Comparison of ENCODE assay signal across 7 mouse cellular contexts in genomic region chr1:171263666-171264461, GRCm38 (mm10). TPM values are rescaled to one million over a fixed set of nuclear protein-coding genes. Genes with fewer than 3 reads are reported as not detected.
DNase-seq lines count a peak whose midpoint lies in the region; ATAC-seq and TF ChIP-seq lines count a peak whose summit lies in the region.

No protein-coding gene starts in this region.

- no peak overlapping the region for H3K9ac ChIP-seq in lung, embryonic 15.5 days
- no peak overlapping the region for H3K9ac ChIP-seq in hindbrain, postnatal 0 days (replicated peaks; ENCODE audit: low read length)
- H3K9ac ChIP-seq in stomach, embryonic 14.5 days (replicated peaks; ENCODE audit: low read depth, low read length), result no peak overlapping the region

- no peaks in the 10 kb centered on the region for H3K36me3 ChIP-seq in lung, embryonic 15.5 days
- H3K36me3 ChIP-seq in hindbrain, postnatal 0 days (ENCODE audit: insufficient read depth, low read length), result no peaks in the 10 kb centered on the region
- no peaks in the 10 kb centered on the region for H3K36me3 ChIP-seq in stomach, embryonic 14.5 days (ENCODE audit: control insufficient read depth, insufficient read depth, low read length)

- no peak for TF ChIP-seq CTCF in lung, adult 2 months (IDR thresholded peaks at IDR 0.05; ENCODE audit: insufficient read depth, low read length)
- no peak for TF ChIP-seq CTCF in embryonic fibroblast, embryonic 13.5 days (IDR thresholded peaks at IDR 0.05; ENCODE audit: borderline replicate concordance, insufficient read depth, low read length)
- TF ChIP-seq CTCF in hindbrain, postnatal 0 days (IDR thresholded peaks at IDR 0.05; ENCODE audit: low read depth), result no peak; the same call in 1 of the 2 replicates

- 67% methylated on average over 3 of the region's 3 CpGs for WGBS in lung, embryonic 15.5 days
- WGBS in lung, adult 2 months, result 63% methylated on average over 3 of the region's 3 CpGs
- 71% methylated on average over 3 of the region's 3 CpGs for WGBS in hindbrain, postnatal 0 days
- 67% methylated on average over 3 of the region's 3 CpGs for WGBS in stomach, embryonic 14.5 days

- H3K4me1 ChIP-seq in lung, embryonic 15.5 days, result peaks cover 38% of the 10 kb centered on the region
- peaks cover 6% of the 10 kb centered on the region; the same call in 1 of the 2 replicates for H3K4me1 ChIP-seq in lung, adult 2 months (ENCODE audit: control insufficient read depth, insufficient read depth, low read length)
- peaks cover 18% of the 10 kb centered on the region for H3K4me1 ChIP-seq in embryonic fibroblast, embryonic 13.5 days (ENCODE audit: control insufficient read depth, insufficient read depth, low read length)
- H3K4me1 ChIP-seq in hindbrain, postnatal 0 days (ENCODE audit: insufficient read depth, low read length), result peaks cover 6% of the 10 kb centered on the region; the same call in 1 of the 2 replicates
- H3K4me1 ChIP-seq in stomach, embryonic 14.5 days (ENCODE audit: control insufficient read depth, insufficient read depth, low read length), result peaks cover 8% of the 10 kb centered on the region

- no peak for DNase-seq in lung, adult 2 months
- DNase-seq in hindbrain, postnatal 0 days (ENCODE audit: low spot score), result no peak
- DNase-seq in urinary bladder, postnatal 36 days (ENCODE audit: low spot score in 2 of 2), result no peak
- DNase-seq in urinary bladder, postnatal 14 days (ENCODE audit: low spot score), result no peak

- H3K27me3 ChIP-seq in lung, embryonic 15.5 days, result no peaks in the 10 kb centered on the region
- H3K27me3 ChIP-seq in hindbrain, postnatal 0 days (ENCODE audit: insufficient read depth, low read length), result no peaks in the 10 kb centered on the region
- H3K27me3 ChIP-seq in stomach, embryonic 14.5 days (ENCODE audit: control insufficient read depth, insufficient read depth, low read length), result no peaks in the 10 kb centered on the region

- no peak overlapping the region for H3K4me3 ChIP-seq in lung, embryonic 15.5 days
- H3K4me3 ChIP-seq in lung, adult 2 months (replicated peaks; ENCODE audit: extremely low read depth, low read depth, low read length), result no peak overlapping the region
- no peak overlapping the region for H3K4me3 ChIP-seq in embryonic fibroblast, embryonic 13.5 days (ENCODE audit: insufficient read depth, low read length)
- no peak overlapping the region for H3K4me3 ChIP-seq in hindbrain, postnatal 0 days (ENCODE audit: low read length)
- no peak overlapping the region for H3K4me3 ChIP-seq in stomach, embryonic 14.5 days (ENCODE audit: low read depth, low read length)

- H3K27ac ChIP-seq in lung, embryonic 15.5 days, result peak overlapping the region; percentile 97
- H3K27ac ChIP-seq in embryonic fibroblast, embryonic 13.5 days (ENCODE audit: insufficient read depth, low read length), result peak overlapping the region; percentile 100
- peak overlapping the region; percentile 63 for H3K27ac ChIP-seq in hindbrain, postnatal 0 days
- peak overlapping the region; percentile 93; the same call in 1 of the 2 replicates for H3K27ac ChIP-seq in stomach, embryonic 14.5 days (ENCODE audit: low read length)

- H3K9me3 ChIP-seq in lung, embryonic 15.5 days, result no peaks in the 10 kb centered on the region
- no peaks in the 10 kb centered on the region for H3K9me3 ChIP-seq in hindbrain, postnatal 0 days (ENCODE audit: low read length)
- H3K9me3 ChIP-seq in stomach, embryonic 14.5 days (ENCODE audit: control insufficient read depth, low read depth, low read length), result no peaks in the 10 kb centered on the region

- ATAC-seq in lung, embryonic 15.5 days (ENCODE audit: borderline replicate concordance, extremely low read depth, low FRiP score, low TSS enrichment), result no peak
- ATAC-seq in hindbrain, postnatal 0 days, result no peak
- ATAC-seq in stomach, embryonic 14.5 days (ENCODE audit: insufficient number of reproducible peaks, insufficient read depth, low FRiP score, low read depth), result no peak

- no peak for TF ChIP-seq POLR2A in lung, adult 2 months (IDR thresholded peaks at IDR 0.05; ENCODE audit: borderline replicate concordance, extremely low read depth, low read depth, low read length)
- TF ChIP-seq POLR2A in embryonic fibroblast, embryonic 13.5 days (IDR thresholded peaks at IDR 0.05; ENCODE audit: low read depth, low read length), result peak; percentile 34; the same call in 1 of the 2 replicates

- no peak overlapping the region for H3K4me2 ChIP-seq in lung, embryonic 15.5 days
- H3K4me2 ChIP-seq in hindbrain, postnatal 0 days (ENCODE audit: low read depth, low read length), result peak overlapping the region; percentile 61
- no peak overlapping the region for H3K4me2 ChIP-seq in stomach, embryonic 14.5 days (replicated peaks; ENCODE audit: low read depth, low read length)

RNA-seq across cellular contexts. Expression of gene B4galt3, which starts 6.3 kb away (rescaled TPM):
- 81.2 and 87.2 TPM in 2 replicates for polyA plus RNA-seq in lung, embryonic 15.5 days (2015; fragmentation: Nextera tagmentation; extraction: Ambion mirVana)
- 72.0 and 75.8 TPM in 2 replicates for polyA plus RNA-seq in lung, adult 2 months (2012; rRNA removed)
- polyA plus RNA-seq in embryonic fibroblast, embryonic 13.5 days (2011; ENCODE audit: insufficient read length, low read depth, missing spikeins), result 53.2 and 55.1 TPM in 2 replicates
- 80.5 and 101 TPM in 2 replicates for total RNA-seq in hindbrain, postnatal 0 days (2014; rRNA removed)
- polyA plus RNA-seq in hindbrain, postnatal 0 days (2015; fragmentation: Nextera tagmentation; extraction: Ambion mirVana), result 88.8 and 91.9 TPM in 2 replicates
- polyA plus RNA-seq in stomach, embryonic 14.5 days (2014; fragmentation: Nextera tagmentation; extraction: Ambion mirVana), result 81.1 and 87.0 TPM in 2 replicates

RNA-seq across cellular contexts. Expression of gene Ndufs2, which starts 12.7 kb away (rescaled TPM):
- 241 and 266 TPM in 2 replicates for polyA plus RNA-seq in lung, embryonic 15.5 days (2015; fragmentation: Nextera tagmentation; extraction: Ambion mirVana)
- 78.8 and 118 TPM in 2 replicates for polyA plus RNA-seq in lung, adult 2 months (2012; rRNA removed)
- polyA plus RNA-seq in embryonic fibroblast, embryonic 13.5 days (2011; ENCODE audit: insufficient read length, low read depth, missing spikeins), result 226 and 234 TPM in 2 replicates
- total RNA-seq in hindbrain, postnatal 0 days (2014; rRNA removed), result 234 and 269 TPM in 2 replicates
- polyA plus RNA-seq in hindbrain, postnatal 0 days (2015; fragmentation: Nextera tagmentation; extraction: Ambion mirVana), result 279 and 286 TPM in 2 replicates
- 219 and 234 TPM in 2 replicates for polyA plus RNA-seq in stomach, embryonic 14.5 days (2014; fragmentation: Nextera tagmentation; extraction: Ambion mirVana)

RNA-seq across cellular contexts. Expression of gene Adamts4, which starts 13.6 kb away (rescaled TPM):
- 7.4 and 9.6 TPM in 2 replicates for polyA plus RNA-seq in lung, embryonic 15.5 days (2015; fragmentation: Nextera tagmentation; extraction: Ambion mirVana)
- polyA plus RNA-seq in lung, adult 2 months (2012; rRNA removed), result 1.2 and 1.3 TPM in 2 replicates
- polyA plus RNA-seq in embryonic fibroblast, embryonic 13.5 days (2011; ENCODE audit: insufficient read length, low read depth, missing spikeins), result 24.3 and 25.8 TPM in 2 replicates
- 7.4 and 8.9 TPM in 2 replicates for total RNA-seq in hindbrain, postnatal 0 days (2014; rRNA removed)
- polyA plus RNA-seq in hindbrain, postnatal 0 days (2015; fragmentation: Nextera tagmentation; extraction: Ambion mirVana), result 4.4 and 5.1 TPM in 2 replicates
- 5.3 and 6.3 TPM in 2 replicates for polyA plus RNA-seq in stomach, embryonic 14.5 days (2014; fragmentation: Nextera tagmentation; extraction: Ambion mirVana)

RNA-seq across cellular contexts. Expression of gene Ppox, which starts 17.1 kb away (rescaled TPM):
- polyA plus RNA-seq in lung, embryonic 15.5 days (2015; fragmentation: Nextera tagmentation; extraction: Ambion mirVana), result 49.3 and 50.6 TPM in 2 replicates
- 40.6 and 49.0 TPM in 2 replicates for polyA plus RNA-seq in lung, adult 2 months (2012; rRNA removed)
- 23.9 and 24.3 TPM in 2 replicates for polyA plus RNA-seq in embryonic fibroblast, embryonic 13.5 days (2011; ENCODE audit: insufficient read length, low read depth, missing spikeins)
- total RNA-seq in hindbrain, postnatal 0 days (2014; rRNA removed), result 35.0 and 44.3 TPM in 2 replicates
- 32.4 and 34.3 TPM in 2 replicates for polyA plus RNA-seq in hindbrain, postnatal 0 days (2015; fragmentation: Nextera tagmentation; extraction: Ambion mirVana)
- polyA plus RNA-seq in stomach, embryonic 14.5 days (2014; fragmentation: Nextera tagmentation; extraction: Ambion mirVana), result 56.7 and 57.7 TPM in 2 replicates

RNA-seq across cellular contexts. Expression of gene Usp21, which starts 23.9 kb away (rescaled TPM):
- polyA plus RNA-seq in lung, embryonic 15.5 days (2015; fragmentation: Nextera tagmentation; extraction: Ambion mirVana), result 84.4 and 89.7 TPM in 2 replicates
- polyA plus RNA-seq in lung, adult 2 months (2012; rRNA removed), result 42.3 and 51.2 TPM in 2 replicates
- 36.8 and 59.0 TPM in 2 replicates for polyA plus RNA-seq in embryonic fibroblast, embryonic 13.5 days (2011; ENCODE audit: insufficient read length, low read depth, missing spikeins)
- 48.6 and 58.7 TPM in 2 replicates for total RNA-seq in hindbrain, postnatal 0 days (2014; rRNA removed)
- polyA plus RNA-seq in hindbrain, postnatal 0 days (2015; fragmentation: Nextera tagmentation; extraction: Ambion mirVana), result 71.7 and 73.3 TPM in 2 replicates
- 68.8 and 70.6 TPM in 2 replicates for polyA plus RNA-seq in stomach, embryonic 14.5 days (2014; fragmentation: Nextera tagmentation; extraction: Ambion mirVana)
